Mouse (Mus musculus): ENCODE measurements around the gene Hoxb4. TPM values are rescaled to one million over a fixed set of nuclear protein-coding genes. Genes with fewer than 3 reads are reported as not detected.

Hoxb4 gene
- polyA plus RNA-seq, 1 experiment from 2014 or later, result 4.1 TPM

GRCm38 (mm10) chr11:96296997-96297396 lies 21.1 kb upstream of the Hoxb4 start:
- Histone ChIP-seq H3K4me3 (ENCODE audit: low read depth, low read length) (peak overlapping the region; percentile 95), H3K4me2 (ENCODE audit: low read depth, low read length) (peak overlapping the region; percentile 100), H3K36me3 (ENCODE audit: control insufficient read depth, insufficient read depth, low read length) (peaks cover 14% of the 10 kb centered on the region), H3K9ac (replicated peaks; ENCODE audit: low read depth, low read length) (peak overlapping the region; percentile 100), H3K9me3 (ENCODE audit: control insufficient read depth, low read length) (no peaks in the 10 kb centered on the region), H3K4me1 (ENCODE audit: control insufficient read depth, insufficient read depth, low read length) (peaks cover 34% of the 10 kb centered on the region), H3K27me3 (ENCODE audit: control insufficient read depth, insufficient read depth, low read length) (no peaks in the 10 kb centered on the region), H3K27ac (ENCODE audit: low read depth, low read length) (peak overlapping the region; percentile 100)
- 0% methylated on average over 2 of the region's 2 CpGs for WGBS
- no peak for ATAC-seq (ENCODE audit: low read depth)

- peaks cover 38% of the 10 kb centered on the region for H3K4me1 ChIP-seq (ENCODE audit: control insufficient read depth, insufficient read depth, low read length)
- H3K9ac ChIP-seq (replicated peaks; ENCODE audit: low read depth, low read length), result peak overlapping the region; percentile 100
- no peaks in the 10 kb centered on the region for H3K9me3 ChIP-seq (ENCODE audit: control insufficient read depth, low read length)
- peak overlapping the region; percentile 95 for H3K4me3 ChIP-seq (ENCODE audit: low read depth, low read length)
- no peaks in the 10 kb centered on the region for H3K27me3 ChIP-seq (ENCODE audit: control insufficient read depth, insufficient read depth, low read length)
- peak overlapping the region; percentile 100 for H3K27ac ChIP-seq (ENCODE audit: low read depth, low read length)
- ATAC-seq (ENCODE audit: low read depth), result no peak
- WGBS, result 7% methylated on average over 3 of the region's 3 CpGs
- H3K4me2 ChIP-seq (ENCODE audit: low read depth, low read length), result peak overlapping the region; percentile 100
- H3K36me3 ChIP-seq (ENCODE audit: control insufficient read depth, insufficient read depth, low read length), result peaks cover 17% of the 10 kb centered on the region
Measured at GRCm38 (mm10) chr11:96297428-96297827, 20.6 kb upstream of the Hoxb4 start.

GRCm38 (mm10) chr11:96297968-96298635 lies 20.0 kb upstream of the Hoxb4 start:
- Histone ChIP-seq H3K36me3 (ENCODE audit: control insufficient read depth, insufficient read depth, low read length) (peaks cover 17% of the 10 kb centered on the region), H3K9ac (replicated peaks; ENCODE audit: low read depth, low read length) (peak overlapping the region; percentile 100), H3K9me3 (ENCODE audit: control insufficient read depth, low read length) (no peaks in the 10 kb centered on the region), H3K27ac (ENCODE audit: low read depth, low read length) (peak overlapping the region; percentile 100), H3K27me3 (ENCODE audit: control insufficient read depth, insufficient read depth, low read length) (no peaks in the 10 kb centered on the region), H3K4me2 (ENCODE audit: low read depth, low read length) (peak overlapping the region; percentile 100), H3K4me3 (ENCODE audit: low read depth, low read length) (peak overlapping the region; percentile 95), H3K4me1 (ENCODE audit: control insufficient read depth, insufficient read depth, low read length) (peaks cover 38% of the 10 kb centered on the region)
- no peak for ATAC-seq (ENCODE audit: low read depth)
- WGBS, result under 1% methylated on average over 11 of the region's 11 CpGs

GRCm38 (mm10) chr11:96298895-96299667 lies 19.0 kb upstream of the Hoxb4 start:
- peak overlapping the region; percentile 100 for H3K27ac ChIP-seq (ENCODE audit: low read depth, low read length)

GRCm38 (mm10) chr11:96299781-96300180 lies 18.3 kb upstream of the Hoxb4 start:
- ATAC-seq (ENCODE audit: low read depth), result no peak
- H3K4me1 ChIP-seq (ENCODE audit: control insufficient read depth, insufficient read depth, low read length), result peaks cover 42% of the 10 kb centered on the region
- peak overlapping the region; percentile 100 for H3K9ac ChIP-seq (replicated peaks; ENCODE audit: low read depth, low read length)
- H3K27me3 ChIP-seq (ENCODE audit: control insufficient read depth, insufficient read depth, low read length), result no peaks in the 10 kb centered on the region
- WGBS, result 3% methylated on average over 9 of the region's 9 CpGs
- H3K27ac ChIP-seq (ENCODE audit: low read depth, low read length), result peak overlapping the region; percentile 100
- peak overlapping the region; percentile 100 for H3K4me2 ChIP-seq (ENCODE audit: low read depth, low read length)
- no peaks in the 10 kb centered on the region for H3K9me3 ChIP-seq (ENCODE audit: control insufficient read depth, low read length)
- peaks cover 28% of the 10 kb centered on the region for H3K36me3 ChIP-seq (ENCODE audit: control insufficient read depth, insufficient read depth, low read length)
- H3K4me3 ChIP-seq (ENCODE audit: low read depth, low read length), result peak overlapping the region; percentile 95

More at GRCm38 (mm10) chr11:96298895-96299667, 19.0 kb upstream of the Hoxb4 start:
- Histone ChIP-seq H3K4me1 (ENCODE audit: control insufficient read depth, insufficient read depth, low read length) (peaks cover 42% of the 10 kb centered on the region), H3K36me3 (ENCODE audit: control insufficient read depth, insufficient read depth, low read length) (peaks cover 24% of the 10 kb centered on the region), H3K9ac (replicated peaks; ENCODE audit: low read depth, low read length) (peak overlapping the region; percentile 100), H3K9me3 (ENCODE audit: control insufficient read depth, low read length) (no peaks in the 10 kb centered on the region), H3K4me3 (ENCODE audit: low read depth, low read length) (peak overlapping the region; percentile 95), H3K4me2 (ENCODE audit: low read depth, low read length) (peak overlapping the region; percentile 100), H3K27me3 (ENCODE audit: control insufficient read depth, insufficient read depth, low read length) (no peaks in the 10 kb centered on the region)
- ATAC-seq (ENCODE audit: low read depth), result peak; percentile 61
- WGBS, result under 1% methylated on average over 66 of the region's 66 CpGs

- no peaks in the 10 kb centered on the region for H3K27me3 ChIP-seq (ENCODE audit: control insufficient read depth, insufficient read depth, low read length)
- H3K4me1 ChIP-seq (ENCODE audit: control insufficient read depth, insufficient read depth, low read length), result peaks cover 48% of the 10 kb centered on the region
- 2% methylated on average over 35 of the region's 35 CpGs for WGBS
Measured at GRCm38 (mm10) chr11:96300354-96301063, 17.6 kb upstream of the Hoxb4 start.

GRCm38 (mm10) chr11:96301064-96301431 lies 17.0 kb upstream of the Hoxb4 start:
- Histone ChIP-seq H3K27me3 (ENCODE audit: control insufficient read depth, insufficient read depth, low read length) (no peaks in the 10 kb centered on the region), H3K4me1 (ENCODE audit: control insufficient read depth, insufficient read depth, low read length) (peaks cover 51% of the 10 kb centered on the region), H3K9ac (replicated peaks; ENCODE audit: low read depth, low read length) (peak overlapping the region; percentile 100), H3K36me3 (ENCODE audit: control insufficient read depth, insufficient read depth, low read length) (peaks cover 37% of the 10 kb centered on the region), H3K4me3 (ENCODE audit: low read depth, low read length) (peak overlapping the region; percentile 95), H3K27ac (ENCODE audit: low read depth, low read length) (peak overlapping the region; percentile 100), H3K4me2 (ENCODE audit: low read depth, low read length) (peak overlapping the region; percentile 100), H3K9me3 (ENCODE audit: control insufficient read depth, low read length) (no peaks in the 10 kb centered on the region)
- ATAC-seq (ENCODE audit: low read depth), result no peak
- WGBS, result 0% methylated on average over 9 of the region's 10 CpGs

More at GRCm38 (mm10) chr11:96300354-96301063, 17.6 kb upstream of the Hoxb4 start:
- Histone ChIP-seq H3K9ac (replicated peaks; ENCODE audit: low read depth, low read length) (peak overlapping the region; percentile 100), H3K9me3 (ENCODE audit: control insufficient read depth, low read length) (no peaks in the 10 kb centered on the region), H3K4me2 (ENCODE audit: low read depth, low read length) (peak overlapping the region; percentile 100), H3K4me3 (ENCODE audit: low read depth, low read length) (peak overlapping the region; percentile 95), H3K36me3 (ENCODE audit: control insufficient read depth, insufficient read depth, low read length) (peaks cover 33% of the 10 kb centered on the region), H3K27ac (ENCODE audit: low read depth, low read length) (peak overlapping the region; percentile 100)
- ATAC-seq (ENCODE audit: low read depth), result no peak

- WGBS, result 3% methylated on average over 15 of the region's 15 CpGs
- Histone ChIP-seq H3K27ac (ENCODE audit: low read depth, low read length) (peak overlapping the region; percentile 100), H3K36me3 (ENCODE audit: control insufficient read depth, insufficient read depth, low read length) (peaks cover 39% of the 10 kb centered on the region), H3K9me3 (ENCODE audit: control insufficient read depth, low read length) (no peaks in the 10 kb centered on the region), H3K4me3 (ENCODE audit: low read depth, low read length) (peak overlapping the region; percentile 95), H3K4me1 (ENCODE audit: control insufficient read depth, insufficient read depth, low read length) (peaks cover 53% of the 10 kb centered on the region), H3K9ac (replicated peaks; ENCODE audit: low read depth, low read length) (peak overlapping the region; percentile 100), H3K27me3 (ENCODE audit: control insufficient read depth, insufficient read depth, low read length) (no peaks in the 10 kb centered on the region), H3K4me2 (ENCODE audit: low read depth, low read length) (peak overlapping the region; percentile 100)
- no peak for ATAC-seq (ENCODE audit: low read depth)
Measured at GRCm38 (mm10) chr11:96301837-96302236, 16.2 kb upstream of the Hoxb4 start.

Measured in neural tube, embryonic 14.5 days (tissue).